Mouse (Mus musculus) liver, embryonic 16.5 days (tissue): ENCODE data around the gene Ptov1. TPM values are rescaled to one million over a fixed set of nuclear protein-coding genes. Genes with fewer than 3 reads are reported as not detected.
A peak's percentile ranks its signal among the peaks of the same experiment; 100 is the strongest.

Experiments used
- ATAC-seq: fragments of 200-750 bp; cut with Nextera tagmentation; 2 replicates; pipeline ENCODE4 v1.8.0; 2017; ENCODE audit warnings: low read depth, mild to moderate bottlenecking, moderate number of reproducible peaks, moderate library complexity
- H3K27ac ChIP-seq: fragments of 300-500 bp; sonication (generic); 2 replicates; pipeline ENCODE4 v1.5.1; 2014; ENCODE audit warnings: mild to moderate bottlenecking, low read length
- H3K27me3 ChIP-seq: fragments of 300-500 bp; sonication (generic); 2 replicates; pipeline ENCODE4 v1.6.1; 2014; ENCODE audit warnings: low read depth, low read length, mixed read lengths; ENCODE audit not compliant: control insufficient read depth, insufficient read depth
- H3K36me3 ChIP-seq: fragments of 300-500 bp; sonication (generic); 2 replicates; pipeline ENCODE4 v1.6.1; 2014; ENCODE audit warnings: mild to moderate bottlenecking; ENCODE audit not compliant: control insufficient read depth, insufficient read depth
- H3K4me1 ChIP-seq: fragments of 300-500 bp; sonication (generic); 2 replicates; pipeline ENCODE4 v1.6.1; 2014; ENCODE audit warnings: low read depth, low read length, mixed read lengths; ENCODE audit not compliant: control insufficient read depth
- H3K4me2 ChIP-seq: fragments of 300-500 bp; sonication (generic); 2 replicates; pipeline ENCODE4 v1.6.1; 2014; ENCODE audit warnings: low read depth, low read length, mixed read lengths
- H3K4me3 ChIP-seq: fragments of 300-500 bp; sonication (generic); 2 replicates; pipeline ENCODE4 v1.5.1; 2014; ENCODE audit warnings: low read depth, mild to moderate bottlenecking, low read length
- H3K9ac ChIP-seq: fragments of 300-500 bp; sonication (generic); 2 replicates; pipeline ENCODE4 v1.6.1; 2014; ENCODE audit warnings: low read depth, low read length
- H3K9me3 ChIP-seq: fragments of 300-500 bp; sonication (generic); replicated peaks from 2 replicates; pipeline ENCODE4 v1.6.1; 2016; ENCODE audit warnings: low read length; ENCODE audit not compliant: control insufficient read depth
- WGBS: fragments of 180-500 bp; shearing (Covaris S2); extraction: QIAGEN DNeasy Blood & Tissue Kit; methylation state at CpG from one replicate; pipeline ENCODE4 v1.1.7; 2014; ENCODE audit not compliant: insufficient replicate concordance; 5-methylcytosine and 5-hydroxymethylcytosine counted together
- polyA plus RNA-seq: library from polyadenylated mRNA; unstranded; fragments of >200 nt; fragmentation: Nextera tagmentation; extraction: Ambion mirVana; gene quantifications from 2 replicates; pipeline ENCODE4 v1.2.1, GENCODE M21; 2015

Ptov1 gene
- polyA plus RNA-seq, 1 experiment from 2014 or later: 43.4 TPM

- H3K4me1 ChIP-seq: peaks cover 57% of the 10 kb centered on the region
- under 1% methylated on average over 32 of the region's 32 CpGs for WGBS
Observed at GRCm38 (mm10) chr7:44857042-44857552, 12.5 kb downstream of the Ptov1 start, which contains the start of gene Pnkp. TSS of gene Pnkp (plus strand) at chr7:44857139.

DNA sequence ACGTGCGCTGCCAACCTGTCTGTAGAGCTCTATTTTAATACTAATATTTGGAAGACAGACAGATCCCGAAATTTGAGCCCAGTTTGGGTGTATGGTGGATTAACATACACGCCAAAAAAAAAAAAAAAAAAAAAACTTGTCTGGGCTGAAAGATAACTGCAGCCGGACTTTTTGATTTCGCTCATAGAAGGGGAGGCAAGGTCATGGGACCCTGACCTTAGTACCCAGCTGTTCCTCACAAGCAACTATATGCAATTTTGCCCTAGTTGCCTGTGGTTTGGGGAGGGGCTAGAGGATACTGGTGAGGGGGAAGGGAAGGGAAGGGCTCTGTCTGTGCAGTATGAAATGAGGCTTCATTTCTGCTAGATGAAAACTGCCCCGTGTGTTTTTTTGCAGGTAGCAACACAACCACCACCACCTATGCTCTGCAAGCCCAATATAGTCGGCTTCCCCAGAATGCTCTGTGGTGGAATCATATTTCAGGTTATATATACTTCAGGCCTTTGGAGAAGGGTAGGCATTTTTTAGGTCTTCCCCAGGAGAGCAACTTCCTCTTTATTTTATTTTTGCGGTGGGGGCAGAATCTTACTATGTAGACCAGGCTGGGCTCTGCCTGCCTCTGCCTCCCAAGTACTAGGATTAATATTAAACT lies 13.2 kb downstream of the Ptov1 start:
- Histone ChIP-seq H3K27ac (peak overlapping the region; percentile 99), H3K27me3 (no peaks in the 10 kb centered on the region), H3K9ac (peak overlapping the region; percentile 95), H3K4me3 (peak overlapping the region; percentile 97), H3K9me3 (no peaks in the 10 kb centered on the region), H3K4me1 (peaks cover 61% of the 10 kb centered on the region), H3K36me3 (no peaks in the 10 kb centered on the region), H3K4me2 (peak overlapping the region; percentile 98)
- no peak for ATAC-seq
- 18% methylated on average over 9 of the region's 9 CpGs for WGBS

More at GRCm38 (mm10) chr7:44857042-44857552, 12.5 kb downstream of the Ptov1 start, which contains the start of gene Pnkp:
- Histone ChIP-seq H3K9me3 (no peaks in the 10 kb centered on the region), H3K27ac (peak within 1 kb of the TSS; percentile 99), H3K27me3 (no peaks in the 10 kb centered on the region), H3K4me2 (peak within 1 kb of the TSS; percentile 98), H3K4me3 (peak within 1 kb of the TSS; percentile 97), H3K9ac (peak within 1 kb of the TSS; percentile 95), H3K36me3 (no peaks in the 10 kb centered on the region; the same call in 1 of the 2 replicates)
- ATAC-seq: peak; percentile 30

- Histone ChIP-seq H3K27ac (peak overlapping the region; percentile 99), H3K36me3 (no peaks in the 10 kb centered on the region), H3K4me1 (peaks cover 68% of the 10 kb centered on the region), H3K4me3 (peak overlapping the region; percentile 85), H3K9me3 (no peaks in the 10 kb centered on the region), H3K9ac (peak overlapping the region; percentile 95), H3K27me3 (no peaks in the 10 kb centered on the region), H3K4me2 (peak overlapping the region; percentile 98)
- 24% methylated on average over 10 of the region's 10 CpGs for WGBS
- ATAC-seq: no peak
Observed at GRCm38 (mm10) chr7:44855036-44855435, 14.6 kb downstream of the Ptov1 start.

- Histone ChIP-seq H3K36me3 (no peaks in the 10 kb centered on the region), H3K9ac (peak overlapping the region; percentile 95), H3K27ac (peak overlapping the region; percentile 99), H3K9me3 (no peaks in the 10 kb centered on the region), H3K27me3 (no peaks in the 10 kb centered on the region), H3K4me3 (peak overlapping the region; percentile 85), H3K4me1 (peaks cover 68% of the 10 kb centered on the region), H3K4me2 (peak overlapping the region; percentile 98)
- ATAC-seq: peak; percentile 76
- WGBS: under 1% methylated on average over 45 of the region's 45 CpGs
Observed at GRCm38 (mm10) chr7:44854356-44855031, 15.1 kb downstream of the Ptov1 start.

DNA sequence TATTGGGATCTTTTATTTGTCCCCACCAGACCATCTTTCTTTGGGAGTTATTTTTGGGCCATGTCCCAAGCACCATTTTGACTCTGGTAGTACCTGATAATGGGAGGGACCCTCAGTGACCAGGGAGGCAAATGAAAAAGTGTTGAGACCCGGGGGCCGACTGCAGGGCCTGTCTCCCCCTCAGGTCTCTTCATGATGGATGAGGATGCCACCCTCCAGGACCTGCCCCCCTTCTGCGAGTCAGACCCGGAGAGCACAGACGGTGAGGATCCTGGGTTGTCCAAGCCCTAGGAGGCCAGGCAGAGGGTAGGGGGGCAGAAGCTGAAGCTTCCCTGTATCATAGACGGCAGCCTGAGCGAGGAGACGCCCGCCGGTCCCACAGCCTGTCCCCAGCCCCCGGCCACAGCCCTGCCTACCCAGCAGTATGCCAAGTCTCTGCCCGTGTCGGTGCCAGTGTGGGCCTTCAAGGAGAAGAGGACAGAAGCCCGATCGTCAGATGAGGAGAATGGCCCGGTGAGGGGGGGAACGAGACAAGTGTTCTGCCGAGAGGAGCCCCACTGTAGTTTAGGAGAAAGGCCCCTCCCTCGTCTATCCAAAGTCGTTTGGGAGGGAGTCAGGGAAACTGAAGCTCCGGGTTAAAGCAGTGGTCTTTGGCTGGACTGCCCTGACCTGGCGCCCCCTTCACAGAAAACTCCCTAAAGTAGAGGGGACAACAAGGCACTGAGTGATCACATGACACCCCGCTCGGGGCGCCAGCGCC lies 15.8 kb downstream of the Ptov1 start:
- no peak; the same call in 1 of the 2 replicates for ATAC-seq

DNA sequence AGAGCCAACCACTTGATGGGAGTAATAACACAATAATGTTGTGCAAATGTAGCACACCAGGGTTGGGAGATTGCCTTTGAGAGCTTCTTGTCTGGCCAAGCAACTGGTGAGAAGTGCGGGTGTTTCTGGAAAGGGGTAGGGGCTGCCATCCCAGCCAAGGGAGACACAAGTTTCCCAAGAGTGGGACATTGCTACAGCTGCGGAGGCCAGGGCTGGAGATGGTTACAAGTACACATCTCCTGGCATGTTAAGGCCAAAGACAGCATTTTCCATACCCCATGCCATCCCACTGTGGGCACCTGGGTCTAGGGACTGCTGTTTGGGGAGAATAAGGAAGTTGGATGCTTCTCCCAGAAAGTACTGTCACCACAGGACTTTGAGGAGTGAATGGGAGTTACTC lies 16.5 kb downstream of the Ptov1 start:
- peaks cover 62% of the 10 kb centered on the region for H3K4me1 ChIP-seq
- H3K4me2 ChIP-seq: no peak overlapping the region
- H3K9me3 ChIP-seq: no peaks in the 10 kb centered on the region
- H3K36me3 ChIP-seq: no peaks in the 10 kb centered on the region
- no peaks in the 10 kb centered on the region for H3K27me3 ChIP-seq
- no peak overlapping the region for H3K27ac ChIP-seq
- H3K9ac ChIP-seq: no peak overlapping the region
- WGBS: 95% methylated on average over 2 of the region's 2 CpGs
- ATAC-seq: no peak
- H3K4me3 ChIP-seq: 0 out of 2 replicates have a peak overlapping the region, but pooled peaks have one; percentile 85

More for the DNA sequence above, 15.8 kb downstream of the Ptov1 start:
- WGBS: 20% methylated on average over 26 of the region's 26 CpGs
- H3K4me1 ChIP-seq: peaks cover 67% of the 10 kb centered on the region
- peak overlapping the region; percentile 98 for H3K4me2 ChIP-seq
- H3K9me3 ChIP-seq: no peaks in the 10 kb centered on the region
- H3K27me3 ChIP-seq: no peaks in the 10 kb centered on the region
- H3K9ac ChIP-seq: peak overlapping the region; percentile 95
- H3K27ac ChIP-seq: peak overlapping the region; percentile 99
- no peaks in the 10 kb centered on the region for H3K36me3 ChIP-seq
- H3K4me3 ChIP-seq: peak overlapping the region; percentile 85

- H3K4me1 ChIP-seq: peaks cover 63% of the 10 kb centered on the region
- H3K4me3 ChIP-seq: no peak overlapping the region
- 84% methylated on average over 36 of the region's 36 CpGs for WGBS
- ATAC-seq: no peak
- H3K4me2 ChIP-seq: no peak overlapping the region
- no peak overlapping the region for H3K9ac ChIP-seq
- H3K9me3 ChIP-seq: no peaks in the 10 kb centered on the region
- H3K27me3 ChIP-seq: no peaks in the 10 kb centered on the region
- no peak overlapping the region for H3K27ac ChIP-seq
- H3K36me3 ChIP-seq: no peaks in the 10 kb centered on the region
Observed at GRCm38 (mm10) chr7:44852259-44853027, 17.1 kb downstream of the Ptov1 start.

DNA sequence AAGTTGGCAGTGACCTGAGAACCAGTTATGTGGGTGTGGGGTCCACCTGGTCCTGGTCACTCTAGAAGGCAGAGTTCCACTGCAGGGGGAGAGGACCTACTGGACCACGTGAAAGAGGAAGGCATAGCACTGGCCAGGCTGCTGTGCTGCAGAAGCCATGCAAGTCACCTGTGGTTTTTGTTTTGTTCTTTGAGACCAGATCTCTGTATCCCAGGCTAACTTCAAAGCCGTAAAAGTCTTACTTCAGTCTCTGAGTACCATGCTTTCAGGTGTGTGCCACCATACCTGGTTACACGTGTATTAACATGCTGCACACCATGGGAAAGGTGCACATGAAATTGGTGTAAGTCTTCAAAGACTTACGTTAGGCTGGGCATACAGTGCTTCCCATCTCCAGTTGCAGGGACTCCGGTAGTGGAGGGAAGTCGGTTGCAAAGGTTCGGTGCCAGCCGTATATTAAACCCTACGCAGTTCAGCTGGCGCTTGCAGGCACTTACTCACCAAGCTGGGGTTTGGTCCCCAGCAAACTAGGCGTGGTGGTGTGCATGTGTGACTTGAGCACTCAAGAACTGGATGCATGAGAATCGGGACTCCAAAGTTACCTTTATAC lies 17.9 kb downstream of the Ptov1 start:
- Histone ChIP-seq H3K9me3 (no peaks in the 10 kb centered on the region), H3K4me3 (no peak overlapping the region), H3K36me3 (peaks cover under 1% of the 10 kb centered on the region; the same call in 1 of the 2 replicates), H3K9ac (no peak overlapping the region), H3K27me3 (no peaks in the 10 kb centered on the region), H3K4me1 (peaks cover 65% of the 10 kb centered on the region), H3K27ac (peak overlapping the region; percentile 29; the same call in 1 of the 2 replicates), H3K4me2 (0 out of 2 replicates have a peak overlapping the region, but pooled peaks have one; percentile 99)
- 82% methylated on average over 12 of the region's 12 CpGs for WGBS
- no peak for ATAC-seq
